Mouse (Mus musculus): ENCODE results near the gene Tacc2.
"Not testable (repeated sequence)": the region's sequence is repeated elsewhere in the genome, so short reads cannot be mapped to it uniquely, and the experiment has no call there.

Gene Tacc2

GRCm38 (mm10) chr7:130572821-130573220, 4.4 kb upstream of the Tacc2 start, which contains the start of gene Nsmce4a:
Gene Nsmce4a (minus strand): TSS chr7:130573118.
- DNase-seq (ENCODE audit: low spot score in 2 of 2) = no peak

DNA sequence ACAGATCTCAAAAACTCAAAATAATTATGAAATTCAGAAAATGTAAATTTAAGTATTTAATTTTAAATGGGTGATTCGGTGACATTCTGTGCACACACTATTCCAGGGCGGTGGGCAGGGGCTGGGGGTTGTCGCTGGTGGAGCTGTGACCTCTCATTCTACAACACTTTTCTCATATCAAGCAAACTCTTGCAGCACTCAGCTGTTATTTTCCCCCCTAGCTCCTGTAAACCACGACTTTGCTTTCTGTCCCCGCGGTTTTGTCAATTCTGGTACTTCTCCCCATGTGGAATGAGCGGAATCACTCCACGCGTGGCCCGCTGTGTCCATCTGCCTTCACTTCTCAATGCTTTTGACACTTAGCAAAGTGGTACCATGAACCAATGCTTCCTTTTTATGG, 3.5 kb upstream of the Tacc2 start:
- no peak for DNase-seq (ENCODE audit: low spot score in 2 of 2)

- no peak for DNase-seq (ENCODE audit: low spot score in 2 of 2)
These were observed 2.8 kb upstream of the Tacc2 start for GRCm38 (mm10) chr7:130574211-130574991.

DNA sequence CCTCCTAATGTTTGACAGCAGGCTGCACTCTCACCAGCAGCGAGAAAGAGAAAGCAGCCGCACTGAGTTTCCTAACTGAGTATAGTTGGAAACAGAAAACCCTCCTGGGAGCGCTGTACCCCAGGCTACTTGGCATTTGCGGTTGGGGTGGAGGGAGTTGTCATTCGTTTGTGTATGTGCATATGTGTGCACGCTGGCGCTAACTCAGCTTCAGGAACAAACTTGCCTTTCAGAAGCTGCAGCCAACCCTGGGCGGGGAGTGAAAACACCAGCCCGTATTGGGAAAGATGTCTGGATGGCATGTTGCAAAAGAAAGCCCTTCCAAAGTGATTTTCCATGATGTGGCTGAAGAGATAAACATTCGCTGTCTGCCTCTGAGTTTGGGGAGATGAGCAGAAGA, 257 bp upstream of the Tacc2 start:
- DNase-seq (ENCODE audit: low spot score in 2 of 2) = no peak

DNA sequence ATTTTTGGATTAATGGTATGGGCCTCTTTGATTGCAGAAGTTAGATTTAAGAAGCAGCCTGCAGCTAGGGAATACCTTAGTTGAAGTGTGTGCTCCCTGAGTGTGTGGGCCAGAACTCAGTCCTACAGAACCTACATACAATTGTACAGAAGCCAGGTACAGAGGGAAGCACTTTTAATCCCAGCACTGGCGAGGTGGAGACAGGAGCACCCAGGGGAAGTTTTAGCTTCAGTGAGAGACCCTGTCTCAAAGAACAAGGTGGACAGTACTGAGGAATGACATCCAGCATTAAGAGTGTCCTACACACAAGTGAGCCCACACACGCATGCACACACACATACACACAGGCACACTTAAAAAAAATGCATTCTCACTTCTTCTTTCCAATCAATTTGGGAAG, 828 bp downstream of the Tacc2 start:
- no peak for DNase-seq (ENCODE audit: low spot score in 2 of 2)

- DNase-seq (ENCODE audit: low spot score in 2 of 2) = no peak
These were observed 1.4 kb downstream of the Tacc2 start for GRCm38 (mm10) chr7:130578607-130579006.

GRCm38 (mm10) chr7:130586521-130587072, 9.4 kb downstream of the Tacc2 start:
- DNase-seq (ENCODE audit: low spot score in 2 of 2) = no peak

- DNase-seq (ENCODE audit: low spot score in 2 of 2) = no peak
These were observed 13.0 kb downstream of the Tacc2 start for GRCm38 (mm10) chr7:130590081-130590828.

DNA sequence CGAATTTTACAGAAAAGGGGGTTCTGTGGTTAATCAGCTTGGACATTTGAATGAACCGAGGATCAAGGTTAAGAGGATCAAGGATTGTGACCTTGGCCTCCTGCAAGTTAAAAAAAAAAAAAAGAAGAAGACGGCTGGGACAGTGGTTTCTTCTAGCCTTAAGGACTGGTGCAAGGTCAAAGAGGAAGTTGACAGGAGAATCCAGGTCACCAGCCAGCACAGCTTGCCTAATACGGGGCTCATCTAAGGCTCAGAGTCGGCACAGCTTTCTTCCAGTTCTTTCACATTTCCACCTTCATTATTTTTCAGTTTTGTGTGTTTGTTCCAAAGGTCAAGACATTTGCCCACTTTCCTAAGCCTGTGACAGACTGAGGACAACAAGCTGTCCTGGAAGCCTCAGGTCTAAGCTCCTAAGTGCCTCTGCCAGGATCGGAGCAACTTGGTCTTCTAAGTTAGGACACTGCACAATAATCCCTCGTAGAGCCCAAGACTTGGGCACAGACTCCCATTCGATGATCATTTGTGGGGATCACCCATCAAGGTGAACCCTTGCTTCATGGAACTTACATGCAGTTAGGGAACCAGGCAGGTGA, 13.7 kb downstream of the Tacc2 start:
- DNase-seq (ENCODE audit: low spot score in 2 of 2) = no peak

DNA sequence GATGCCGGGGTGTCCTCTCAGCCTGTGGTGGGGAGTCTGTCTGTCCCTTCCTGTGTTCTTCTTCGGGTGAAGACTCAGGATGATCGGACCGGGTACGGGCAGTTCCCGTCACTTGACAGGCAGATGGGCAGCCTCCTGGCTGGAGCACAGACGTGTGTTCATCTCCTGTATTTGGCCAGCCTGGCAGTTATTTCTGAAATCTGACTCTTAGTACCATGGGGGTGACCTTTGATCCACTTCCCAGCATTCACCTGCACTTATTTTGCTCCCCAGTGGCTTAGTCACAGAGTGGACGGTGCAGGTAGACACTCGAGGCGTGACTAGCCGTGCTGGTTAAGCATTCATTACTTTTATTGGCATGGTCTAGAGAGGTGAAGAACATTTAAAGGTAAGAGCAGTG, 15.7 kb downstream of the Tacc2 start:
- DNase-seq (ENCODE audit: low spot score in 2 of 2) = not testable (repeated sequence)

DNA sequence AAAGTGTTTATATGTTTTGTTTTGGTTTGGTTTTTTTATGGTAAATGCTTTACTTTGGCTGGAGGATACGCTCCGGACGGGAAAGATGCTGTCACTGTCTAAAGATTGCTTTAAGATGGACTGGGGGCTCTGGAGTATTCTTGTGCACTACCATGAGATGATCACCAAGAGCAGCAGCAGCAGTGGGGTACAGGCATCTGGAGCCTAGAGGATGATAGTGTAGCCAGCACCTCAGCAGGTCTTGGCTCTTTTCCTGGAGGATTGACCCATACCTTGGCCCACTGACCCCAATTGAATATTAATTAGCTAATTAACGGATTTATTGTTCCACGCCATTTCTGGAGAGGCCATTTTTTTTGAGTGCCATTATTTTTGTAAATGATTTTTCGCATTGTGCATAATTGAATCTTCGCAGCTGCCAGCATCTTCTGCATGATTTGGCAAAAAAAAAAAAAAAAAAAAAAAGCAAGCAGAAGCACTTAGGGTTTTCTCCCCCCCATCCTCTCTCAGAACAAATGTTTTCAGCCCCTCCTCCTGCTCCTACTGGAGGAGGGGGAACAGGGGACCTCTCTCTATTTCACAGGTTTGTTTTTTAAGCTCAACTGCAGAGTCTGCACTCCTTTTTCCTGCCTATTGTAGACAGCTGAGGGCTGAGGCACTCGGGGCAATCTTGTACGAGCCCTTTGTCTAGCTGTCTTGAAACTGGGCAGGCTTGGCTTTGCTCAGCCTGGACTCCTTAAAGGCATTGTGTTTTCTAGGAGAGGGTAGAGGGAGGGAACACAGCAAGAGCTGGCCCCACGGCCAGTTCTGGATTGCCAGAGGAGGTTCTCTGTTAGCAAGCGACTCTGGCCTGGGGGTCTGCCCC, 16.4 kb downstream of the Tacc2 start:
- DNase-seq (ENCODE audit: low spot score in 2 of 2) = not testable (repeated sequence)

DNA sequence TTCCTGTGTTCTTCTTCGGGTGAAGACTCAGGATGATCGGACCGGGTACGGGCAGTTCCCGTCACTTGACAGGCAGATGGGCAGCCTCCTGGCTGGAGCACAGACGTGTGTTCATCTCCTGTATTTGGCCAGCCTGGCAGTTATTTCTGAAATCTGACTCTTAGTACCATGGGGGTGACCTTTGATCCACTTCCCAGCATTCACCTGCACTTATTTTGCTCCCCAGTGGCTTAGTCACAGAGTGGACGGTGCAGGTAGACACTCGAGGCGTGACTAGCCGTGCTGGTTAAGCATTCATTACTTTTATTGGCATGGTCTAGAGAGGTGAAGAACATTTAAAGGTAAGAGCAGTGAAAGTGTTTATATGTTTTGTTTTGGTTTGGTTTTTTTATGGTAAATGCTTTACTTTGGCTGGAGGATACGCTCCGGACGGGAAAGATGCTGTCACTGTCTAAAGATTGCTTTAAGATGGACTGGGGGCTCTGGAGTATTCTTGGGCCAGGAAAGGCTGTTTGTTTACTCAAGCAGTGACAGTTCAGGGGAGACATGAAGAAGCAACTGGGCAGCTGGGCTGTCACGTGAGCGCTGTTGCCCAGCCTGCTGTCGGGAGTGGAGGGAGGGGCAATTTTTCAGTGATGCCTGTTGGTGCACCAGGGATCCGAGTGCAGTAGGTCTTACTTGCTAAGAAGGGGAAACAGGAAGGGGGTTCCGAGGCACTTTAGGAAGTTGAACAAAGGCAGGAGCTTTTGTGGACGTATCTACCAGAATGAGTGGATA, 19.0 kb downstream of the Tacc2 start:
- not testable (repeated sequence) for DNase-seq (ENCODE audit: low spot score in 2 of 2)

DNA sequence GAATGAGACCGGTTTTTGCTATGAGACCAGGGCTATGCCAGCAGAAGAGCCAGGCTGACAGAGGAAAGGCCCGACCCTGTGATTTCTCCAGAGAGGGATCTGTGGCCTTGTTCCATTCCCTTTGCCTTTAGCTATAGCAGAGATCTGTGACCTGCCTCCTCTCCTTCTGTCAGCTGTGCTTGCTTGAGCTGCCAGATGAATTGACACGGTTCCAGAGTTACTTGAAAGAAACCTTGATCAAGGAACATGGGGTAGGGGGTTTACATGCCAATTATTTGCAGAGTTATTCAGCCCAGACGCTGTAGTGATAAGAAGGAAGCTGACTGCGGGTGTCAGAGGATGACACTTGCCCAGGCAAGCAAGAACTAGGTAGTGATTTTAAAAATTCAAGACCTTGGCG, 20.3 kb downstream of the Tacc2 start:
- DNase-seq (ENCODE audit: low spot score in 2 of 2) = no peak

DNA sequence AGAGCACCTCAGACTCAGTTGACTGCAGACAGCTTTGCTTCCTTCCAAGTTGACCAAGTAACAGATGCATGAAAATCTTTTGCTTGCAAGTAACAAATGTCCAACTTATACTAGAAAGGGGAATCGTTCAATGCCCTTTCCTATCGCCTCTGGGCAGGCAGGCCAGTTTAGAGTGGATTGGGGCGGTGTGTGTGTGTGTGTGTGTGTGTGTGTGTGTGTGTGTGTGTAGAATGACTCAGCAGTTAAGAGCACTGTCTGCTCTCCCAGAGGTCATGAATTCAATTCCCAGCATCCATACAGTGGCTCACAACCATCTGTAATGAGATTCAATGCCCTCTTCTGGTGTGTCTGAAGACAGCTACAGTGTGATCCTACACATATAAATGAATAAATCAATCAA, 22.8 kb downstream of the Tacc2 start:
- DNase-seq (ENCODE audit: low spot score in 2 of 2) = no peak

DNA sequence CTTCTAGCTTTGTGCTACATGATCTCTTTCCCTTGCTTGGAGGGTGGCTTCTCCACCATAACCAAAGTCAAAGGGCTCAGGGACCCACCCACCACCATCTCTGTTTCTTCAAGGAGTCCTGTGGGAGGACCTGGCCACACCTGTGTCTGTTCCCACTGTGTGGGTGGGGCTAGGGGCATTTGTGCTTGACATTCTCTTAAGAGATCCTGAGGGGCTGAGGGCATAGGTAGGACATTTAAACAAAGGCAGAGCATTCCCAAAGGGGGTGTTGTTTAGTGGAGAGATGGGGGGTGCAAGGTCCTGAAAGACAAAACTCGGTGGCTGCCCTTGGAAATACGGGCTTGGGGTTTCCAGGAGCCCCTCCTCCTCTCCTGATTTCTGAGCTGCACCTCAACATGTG, 23.3 kb downstream of the Tacc2 start:
- no peak for DNase-seq (ENCODE audit: low spot score in 2 of 2)

DNA sequence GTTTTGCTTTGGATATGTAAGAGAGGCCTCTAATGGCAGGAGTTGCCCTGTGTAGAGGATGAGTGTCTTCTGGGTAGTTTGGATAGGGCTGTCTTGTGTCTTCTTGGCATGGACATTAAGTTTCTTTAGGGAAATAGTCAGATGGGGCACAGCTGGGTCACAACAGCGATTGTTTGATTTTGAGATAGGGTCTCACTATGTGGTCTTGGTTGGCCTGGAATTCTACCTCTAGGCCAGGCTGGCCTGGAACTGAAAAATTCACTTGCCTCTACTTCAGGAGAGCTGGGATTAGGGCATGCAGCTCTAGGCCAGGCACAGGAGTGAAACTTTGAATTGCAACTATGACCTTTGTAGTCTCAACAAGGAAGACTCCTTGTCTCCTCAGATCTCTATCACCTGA, 25.6 kb downstream of the Tacc2 start:
- no peak for DNase-seq (ENCODE audit: low spot score in 2 of 2)

GRCm38 (mm10) chr7:130603556-130603955, 26.3 kb downstream of the Tacc2 start:
- peak; percentile 23 to 27 for DNase-seq (ENCODE audit: low spot score in 2 of 2)

DNA sequence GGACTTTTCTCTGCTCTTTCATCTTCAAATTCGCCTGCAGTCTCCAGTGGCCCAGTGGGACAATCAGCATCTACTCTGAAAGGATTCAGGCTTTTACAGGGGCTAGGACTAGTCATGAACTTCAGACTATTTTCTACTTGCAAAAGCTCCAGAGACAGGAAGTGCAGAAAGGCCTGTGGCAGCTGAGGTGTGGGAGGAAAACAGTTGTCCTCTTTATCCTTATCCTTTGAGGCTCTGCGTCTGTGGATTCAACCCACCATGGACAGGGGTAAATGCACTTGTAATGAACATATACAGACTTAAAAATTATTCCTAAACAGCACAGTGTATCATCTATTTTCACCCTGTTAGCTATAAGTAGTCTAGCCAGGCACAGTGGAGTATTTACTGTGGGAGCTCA, 27.2 kb downstream of the Tacc2 start:
- no peak for DNase-seq (ENCODE audit: low spot score in 2 of 2)

DNA sequence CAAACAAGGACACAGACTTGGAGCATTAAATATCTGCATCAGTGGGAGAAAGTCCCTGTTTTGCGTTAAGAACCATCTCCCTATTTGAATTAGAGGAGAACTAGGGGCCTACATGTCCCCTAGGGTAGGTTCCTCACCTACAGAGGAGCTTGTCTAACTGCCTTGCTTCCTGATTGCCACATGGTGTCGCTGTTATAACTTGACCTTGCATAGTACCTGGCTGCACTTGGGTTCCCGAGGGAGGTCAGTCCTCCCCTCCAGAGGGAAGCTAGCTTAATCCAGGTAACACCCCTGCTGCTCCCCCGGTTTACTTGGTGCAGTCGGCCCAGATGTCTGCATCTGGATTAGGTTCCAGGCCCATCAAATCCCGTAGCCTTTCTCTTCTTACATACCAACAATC, 27.9 kb downstream of the Tacc2 start:
- no peak for DNase-seq (ENCODE audit: low spot score in 2 of 2)

DNA sequence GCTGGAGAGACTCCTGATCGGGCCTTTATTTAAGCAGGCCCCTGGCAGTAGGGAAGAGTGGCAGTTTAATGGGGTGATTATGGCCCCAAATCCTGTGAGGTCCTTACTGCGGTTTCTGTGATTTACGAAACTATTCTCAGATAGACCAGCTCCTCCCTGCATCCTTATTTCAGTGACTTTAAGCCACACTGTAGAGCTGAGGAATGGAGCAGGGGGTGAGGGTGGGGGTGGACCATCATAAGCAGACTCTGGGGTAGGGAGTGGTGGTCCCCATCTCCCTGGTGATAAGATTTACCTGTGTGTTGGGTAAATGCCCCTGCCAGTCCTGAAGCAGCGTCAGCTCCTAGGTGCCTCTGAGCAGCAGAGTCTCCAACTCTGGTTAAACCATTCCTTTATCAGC, 29.7 kb downstream of the Tacc2 start:
- no peak for DNase-seq (ENCODE audit: low spot score in 2 of 2)

DNA sequence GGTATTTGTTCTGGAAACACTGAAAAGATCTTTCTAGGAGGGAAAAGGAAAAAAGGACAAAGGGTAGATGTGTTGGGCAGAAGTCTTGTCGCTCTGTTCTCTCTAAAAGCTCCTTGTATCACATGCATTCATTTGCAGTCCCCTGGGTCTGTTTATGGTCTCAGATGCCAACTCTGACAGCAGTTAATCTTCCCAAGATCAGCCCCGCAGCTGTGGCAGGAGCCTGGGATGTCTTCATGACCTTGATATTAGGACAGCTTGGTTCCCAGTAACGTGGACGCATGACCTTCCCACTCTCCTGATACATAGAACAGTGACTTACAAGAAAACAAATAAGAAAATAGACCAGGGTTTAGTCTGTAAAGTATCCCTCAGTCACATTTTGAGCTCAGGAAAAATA, 36.7 kb downstream of the Tacc2 start:
- DNase-seq (ENCODE audit: low spot score in 2 of 2) = no peak

Data from frontal cortex, postnatal 25 days (tissue).